Mouse (Mus musculus): ENCODE measurements around the gene Gm16368. TPM values are rescaled to one million over a fixed set of nuclear protein-coding genes. Genes with fewer than 3 reads are reported as not detected.
"Not testable (repeated sequence)": the region's sequence is repeated elsewhere in the genome, so short reads cannot be mapped to it uniquely, and the experiment has no call there.

The Gm16368 gene
- not detected for total RNA-seq (2022)

DNA sequence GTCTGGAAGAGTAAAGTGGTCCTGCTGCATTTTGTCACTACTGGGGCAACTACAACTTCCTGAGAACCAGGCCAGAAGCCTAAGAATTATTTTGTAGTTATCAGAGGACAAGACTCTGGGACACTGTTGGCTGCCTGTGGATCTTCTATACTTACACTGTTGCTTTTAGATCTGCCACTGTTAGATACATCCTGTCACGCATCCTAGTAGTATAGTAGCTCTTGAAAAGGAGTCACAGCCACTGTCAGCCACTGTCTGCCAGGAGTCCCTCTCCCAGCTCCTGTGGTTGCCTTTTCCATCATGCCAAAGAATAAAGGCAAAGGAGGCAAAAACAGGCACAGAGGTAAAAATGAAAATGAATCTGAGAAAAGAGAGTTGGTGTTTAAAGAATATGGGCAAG is at the start of gene Gm16368:
Gene Gm16368, plus strand, starts transcription at position 301 of the 400 bp plus-strand sequence.
- not testable (repeated sequence) for DNase-seq (ENCODE audit: low spot score in 2 of 2)

DNA sequence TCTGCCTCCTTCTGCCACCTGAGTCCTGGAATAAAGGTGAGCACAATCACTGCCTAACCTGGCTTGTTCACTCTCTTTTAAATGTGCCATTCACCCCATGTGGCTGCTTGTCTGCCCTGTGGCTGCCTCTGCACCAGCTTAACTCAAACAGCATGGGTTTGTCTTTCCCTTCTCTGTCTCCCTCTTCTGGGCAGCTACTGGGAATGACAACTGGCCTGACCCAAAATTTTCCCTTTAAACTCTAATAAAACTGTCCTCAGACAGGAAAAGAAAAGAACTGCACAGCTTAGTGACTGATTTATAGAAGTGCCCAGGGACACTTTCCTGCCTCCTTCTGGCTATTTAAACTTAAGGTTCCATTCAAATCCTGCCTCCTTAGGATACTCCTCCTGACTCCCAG is 44.4 kb upstream of the Gm16368 start:
- not testable (repeated sequence) for DNase-seq (ENCODE audit: low spot score in 2 of 2)

DNA sequence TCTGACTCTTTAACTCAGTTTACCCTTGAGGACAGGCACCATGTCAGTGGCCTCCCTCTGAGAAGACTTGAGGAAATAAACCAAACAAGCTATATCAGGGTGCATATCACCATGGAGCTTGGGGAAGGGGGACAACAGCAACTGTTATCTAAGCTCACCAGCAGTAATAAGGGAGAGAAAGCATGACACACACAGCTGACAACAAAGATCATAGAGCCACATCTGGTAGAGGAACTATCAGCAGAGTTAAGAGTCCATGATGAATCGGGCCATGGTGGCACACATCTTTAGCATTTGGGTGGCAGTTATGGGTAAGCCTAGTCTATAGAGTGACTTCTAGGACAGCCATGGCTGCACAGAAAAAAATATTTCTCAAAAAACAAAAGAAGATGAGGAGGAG is 43.8 kb upstream of the Gm16368 start:
- not testable (repeated sequence) for DNase-seq (ENCODE audit: low spot score in 2 of 2)

DNA sequence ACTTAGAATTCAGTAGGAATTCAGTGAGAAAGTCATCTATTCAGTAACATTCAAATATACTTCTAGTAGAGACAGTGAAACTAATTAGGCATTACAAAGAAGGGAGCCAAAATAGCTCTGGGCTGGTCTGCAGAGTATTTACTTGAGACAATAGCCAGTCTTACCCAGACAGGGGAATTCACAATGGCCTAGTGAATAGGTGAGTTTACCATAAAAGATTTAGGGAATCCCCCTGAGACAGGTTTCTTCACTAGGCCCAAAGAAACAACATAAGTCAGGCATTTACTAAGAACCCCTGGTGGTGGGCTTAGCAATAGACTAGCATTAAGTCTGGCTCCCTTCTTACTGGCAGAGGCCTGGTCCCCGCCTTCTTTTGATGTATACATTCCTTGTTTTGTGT is 38.3 kb upstream of the Gm16368 start:
- not testable (repeated sequence) for DNase-seq (ENCODE audit: low spot score in 2 of 2)

Other genes starting within 250 kb of the Gm16368 start
- gene Gm2001, start 241.4 kb upstream of the Gm16368 start, total RNA-seq (2022) = not detected
- gene Gm2016, start 209.6 kb upstream of the Gm16368 start, total RNA-seq (2022) = not detected
- gene Gm2022, start 188.3 kb upstream of the Gm16368 start, total RNA-seq (2022) = not detected
- gene Gm2035, start 163.8 kb upstream of the Gm16368 start, total RNA-seq (2022) = not detected
- gene Gm2042, start 129.6 kb upstream of the Gm16368 start, total RNA-seq (2022) = not detected
- gene Gm2075, start 71.8 kb upstream of the Gm16368 start, total RNA-seq (2022) = not detected
- gene Gm6803, start 64.9 kb upstream of the Gm16368 start, total RNA-seq (2022) = not detected
- gene Gm2056, start 56.7 kb upstream of the Gm16368 start, total RNA-seq (2022) = not detected
- gene Gm10436, start 98.4 kb downstream of the Gm16368 start, total RNA-seq (2022) = not detected
- not detected for gene Gm8332, start 166.4 kb downstream of the Gm16368 start, total RNA-seq (2022)
- not detected for gene Gm5662, start 190.8 kb downstream of the Gm16368 start, total RNA-seq (2022)
- gene Gm5039, start 240.3 kb downstream of the Gm16368 start, total RNA-seq (2022) = not detected